Mouse (Mus musculus) embryonic facial prominence, embryonic 11.5 days (tissue): ENCODE measurements around the gene Rfx6. TPM values are rescaled to one million over a fixed set of nuclear protein-coding genes. Genes with fewer than 3 reads are reported as not detected.
A peak's percentile ranks its signal among the peaks of the same experiment; 100 is the strongest.

ENCODE experiments used
- ATAC-seq: fragments of 200-750 bp; cut with Nextera tagmentation; replicated peaks from 2 replicates; pipeline ENCODE4 v1.8.0; 2017; ENCODE audit warnings: low read depth; ENCODE audit not compliant: insufficient number of reproducible peaks, low FRiP score, low TSS enrichment
- DNase-seq: peaks from one replicate; pipeline ENCODE4 v3.0.0-alpha.2; 2015; ENCODE audit warnings: low spot score
- H3K27ac ChIP-seq: fragments of 300-500 bp; sonication (generic); replicated peaks from 2 replicates; pipeline ENCODE4 v1.5.1; 2014; ENCODE audit warnings: mild to moderate bottlenecking, low read depth, low read length, control low read depth
- H3K27me3 ChIP-seq: fragments of 300-500 bp; sonication (generic); 2 replicates; pipeline ENCODE4 v1.6.1; 2014; ENCODE audit warnings: mild to moderate bottlenecking, low read length, moderate library complexity, mixed read lengths; ENCODE audit not compliant: control insufficient read depth, insufficient read depth
- H3K36me3 ChIP-seq: fragments of 300-500 bp; sonication (generic); replicated peaks from 2 replicates; pipeline ENCODE4 v1.6.1; 2014; ENCODE audit warnings: low read depth, mild to moderate bottlenecking, low read length, moderate library complexity, mixed read lengths; ENCODE audit not compliant: control insufficient read depth, insufficient read depth
- H3K4me1 ChIP-seq: fragments of 300-500 bp; sonication (generic); 2 replicates; pipeline ENCODE4 v1.6.1; 2014; ENCODE audit warnings: low read length, mixed read lengths; ENCODE audit not compliant: control insufficient read depth, insufficient read depth
- H3K4me2 ChIP-seq: fragments of 300-500 bp; sonication (generic); 2 replicates; pipeline ENCODE4 v1.6.1; 2014; ENCODE audit warnings: low read depth, mild to moderate bottlenecking, control low read depth, low read length, moderate library complexity
- H3K4me3 ChIP-seq: fragments of 300-500 bp; sonication (generic); 2 replicates; pipeline ENCODE4 v1.5.1; 2014; ENCODE audit warnings: low read depth, low read length, control low read depth
- H3K9ac ChIP-seq: fragments of 300-500 bp; sonication (generic); replicated peaks from 2 replicates; pipeline ENCODE4 v1.6.1; 2014; ENCODE audit warnings: mild to moderate bottlenecking, control low read depth, low read length
- H3K9me3 ChIP-seq: fragments of 300-500 bp; sonication (generic); replicated peaks from 2 replicates; pipeline ENCODE4 v1.6.1; 2016; ENCODE audit warnings: mild to moderate bottlenecking, low read length, inconsistent platforms, mixed read lengths; ENCODE audit not compliant: control insufficient read depth
- WGBS: fragments of 180-500 bp; shearing (Covaris S2); extraction: QIAGEN DNeasy Blood & Tissue Kit; methylation state at CpG from one replicate; pipeline ENCODE4 v1.1.7; 2014; 5-methylcytosine and 5-hydroxymethylcytosine counted together
- polyA plus RNA-seq: library from polyadenylated mRNA; unstranded; fragments of >200 nt; fragmentation: Nextera tagmentation; extraction: Ambion mirVana; gene quantifications from 2 replicates; pipeline ENCODE4 v1.2.1, GENCODE M21; 2014

Gene Rfx6
- polyA plus RNA-seq, 1 experiment from 2014 or later: not detected

DNA sequence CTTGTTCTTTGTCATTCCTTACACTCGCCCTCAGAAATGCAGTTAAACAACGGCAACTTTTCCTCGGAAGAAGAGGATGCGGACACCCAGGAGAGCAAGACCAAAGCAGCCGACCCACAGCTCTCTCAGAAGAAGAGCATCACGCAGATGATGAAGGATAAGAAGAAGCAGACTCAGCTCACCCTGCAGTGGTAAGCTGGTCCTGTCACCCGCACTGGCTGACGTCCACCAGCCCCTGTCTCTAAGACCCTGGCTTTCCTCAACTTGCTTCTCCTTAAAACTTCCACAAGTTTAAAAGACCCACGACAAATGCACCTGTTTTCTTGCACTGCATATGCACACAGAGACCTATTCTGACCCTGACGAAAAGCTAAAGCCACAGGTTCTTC lies 689 bp downstream of the Rfx6 start:
- H3K9ac ChIP-seq: no peak overlapping the region
- peak overlapping the region; percentile 31; the same call in 1 of the 2 replicates for H3K4me3 ChIP-seq
- H3K4me2 ChIP-seq: peak overlapping the region; percentile 93
- no peak overlapping the region for H3K27ac ChIP-seq
- no peaks in the 10 kb centered on the region for H3K9me3 ChIP-seq
- DNase-seq (peak; percentile 7), ATAC-seq (no peak)
- H3K36me3 ChIP-seq: no peaks in the 10 kb centered on the region
- WGBS: 3% methylated on average over 10 of the region's 10 CpGs
- no peaks in the 10 kb centered on the region for H3K4me1 ChIP-seq
- H3K27me3 ChIP-seq: peaks cover 16% of the 10 kb centered on the region

DNA sequence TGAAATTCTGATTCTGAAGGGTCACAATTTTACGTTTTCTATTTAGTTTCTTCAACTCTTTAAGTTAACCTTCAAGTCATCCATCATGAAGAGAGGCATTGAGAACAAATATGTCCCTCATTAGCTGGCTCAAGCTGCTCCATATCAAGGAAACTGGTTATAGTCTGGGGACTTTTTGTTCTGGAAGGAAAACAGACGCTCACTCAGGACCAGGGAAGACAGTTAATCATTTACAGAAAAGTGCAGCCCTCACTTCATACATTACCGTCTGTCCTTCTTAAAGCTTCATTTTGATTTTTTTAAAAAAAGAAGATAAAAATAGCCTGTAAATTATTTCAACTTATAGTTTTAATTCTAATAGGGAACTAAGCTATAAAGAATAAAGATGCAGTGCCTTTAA lies 43.3 kb downstream of the Rfx6 start:
- WGBS: 32% methylated on average over 3 of the region's 3 CpGs
- Histone ChIP-seq H3K4me3 (no peak overlapping the region), H3K4me1 (no peaks in the 10 kb centered on the region), H3K9ac (no peak overlapping the region), H3K27ac (no peak overlapping the region), H3K4me2 (no peak overlapping the region), H3K9me3 (no peaks in the 10 kb centered on the region), H3K27me3 (no peaks in the 10 kb centered on the region), H3K36me3 (no peaks in the 10 kb centered on the region)
- no peak for ATAC-seq
- no peak for DNase-seq

DNA sequence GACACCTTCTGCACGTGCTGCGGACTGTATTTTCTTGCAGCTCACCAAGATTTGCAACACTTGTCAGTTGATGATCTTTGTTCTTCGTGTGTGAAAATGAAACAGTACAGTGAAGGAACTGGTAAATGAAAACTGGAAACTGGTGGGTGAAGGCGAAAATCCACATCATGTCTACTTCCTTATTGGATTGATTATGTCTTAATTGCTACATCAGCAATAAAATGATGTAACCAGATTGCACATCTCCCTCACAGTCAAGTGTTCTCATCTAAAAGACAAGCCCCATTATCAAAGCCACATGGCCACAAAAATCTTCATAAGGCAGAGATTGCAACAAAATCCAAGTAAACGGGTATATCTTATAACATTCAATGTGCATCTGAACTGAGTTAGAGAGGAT lies 83.9 kb downstream of the Rfx6 start:
- H3K27me3 ChIP-seq: no peaks in the 10 kb centered on the region
- 86% methylated on average over 5 of the region's 5 CpGs for WGBS
- no peak overlapping the region for H3K4me3 ChIP-seq
- ATAC-seq (no peak), DNase-seq (no peak)
- H3K9me3 ChIP-seq: no peaks in the 10 kb centered on the region
- no peak overlapping the region for H3K9ac ChIP-seq
- H3K4me1 ChIP-seq: no peaks in the 10 kb centered on the region
- no peak overlapping the region for H3K4me2 ChIP-seq
- no peak overlapping the region for H3K27ac ChIP-seq
- no peaks in the 10 kb centered on the region for H3K36me3 ChIP-seq

DNA sequence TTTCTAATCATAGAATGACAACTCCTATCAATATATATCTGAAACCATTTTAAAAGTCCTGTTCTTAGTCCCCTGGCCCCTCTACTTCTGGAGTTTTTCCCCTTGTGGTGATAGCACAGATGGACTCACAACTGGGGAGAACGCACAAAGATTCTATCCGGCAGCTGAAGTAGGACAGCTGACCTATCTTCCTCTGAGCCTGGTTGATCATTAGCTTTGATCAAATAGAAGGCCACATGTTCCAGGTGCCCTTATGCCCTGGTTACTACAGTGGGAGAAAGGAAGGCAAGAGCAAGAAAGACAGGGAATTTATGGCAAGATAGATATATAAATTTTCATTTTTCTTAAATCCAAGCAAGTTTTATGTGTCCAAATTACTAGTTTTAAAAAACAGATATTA lies 85.7 kb downstream of the Rfx6 start:
- ATAC-seq (no peak), DNase-seq (no peak)
- Histone ChIP-seq H3K4me2 (no peak overlapping the region), H3K27me3 (no peaks in the 10 kb centered on the region), H3K9ac (no peak overlapping the region), H3K4me1 (no peaks in the 10 kb centered on the region), H3K4me3 (no peak overlapping the region), H3K9me3 (no peaks in the 10 kb centered on the region), H3K36me3 (no peaks in the 10 kb centered on the region), H3K27ac (no peak overlapping the region)
- WGBS: 77% methylated on average over 2 of the region's 2 CpGs

DNA sequence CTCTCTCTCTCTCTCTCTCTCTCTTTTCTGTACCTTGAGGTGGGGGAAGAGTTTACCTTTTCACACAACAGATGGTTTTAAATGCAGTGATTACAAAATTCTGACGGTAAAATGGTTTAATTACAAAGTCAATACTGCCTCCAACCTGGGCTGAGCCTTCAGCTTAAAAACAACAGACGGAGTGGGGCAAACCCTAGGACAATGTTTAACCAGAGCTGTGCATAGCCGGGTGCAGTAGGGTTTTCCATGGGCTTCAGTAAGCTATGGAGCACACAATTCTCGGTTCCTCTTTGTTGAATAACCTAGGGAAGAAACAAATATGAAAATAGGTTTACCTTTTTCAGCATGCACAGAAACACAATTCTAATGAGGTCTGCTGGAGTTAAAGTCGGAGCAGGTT lies 90.9 kb downstream of the Rfx6 start:
- Histone ChIP-seq H3K4me2 (no peak overlapping the region), H3K36me3 (no peaks in the 10 kb centered on the region), H3K4me1 (no peaks in the 10 kb centered on the region), H3K27me3 (no peaks in the 10 kb centered on the region), H3K27ac (no peak overlapping the region), H3K4me3 (no peak overlapping the region), H3K9me3 (no peaks in the 10 kb centered on the region), H3K9ac (no peak overlapping the region)
- no peak for ATAC-seq
- no peak for DNase-seq
- WGBS: 50% methylated on average over 5 of the region's 5 CpGs

DNA sequence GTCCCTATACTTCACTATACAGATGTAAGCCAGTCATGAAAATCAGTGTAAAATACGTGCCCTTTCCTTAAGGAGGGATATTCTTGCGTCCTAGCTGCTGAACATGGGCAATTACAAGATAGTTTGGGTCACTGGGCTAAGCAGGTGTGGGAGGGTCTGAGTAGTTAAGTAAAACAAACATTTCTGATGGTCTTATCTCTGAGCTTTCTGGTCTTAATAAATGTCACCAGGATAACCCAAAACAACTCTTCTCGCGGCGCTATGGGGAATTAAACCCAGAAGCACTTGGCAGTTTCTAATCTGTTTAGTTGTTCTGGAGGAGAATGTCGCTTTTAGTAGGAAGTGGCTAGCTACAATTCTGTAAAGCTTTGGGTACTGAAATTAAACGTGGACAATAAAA lies 91.7 kb downstream of the Rfx6 start:
- ATAC-seq: no peak
- H3K4me3 ChIP-seq: no peak overlapping the region
- H3K27ac ChIP-seq: no peak overlapping the region
- H3K9me3 ChIP-seq: no peaks in the 10 kb centered on the region
- no peaks in the 10 kb centered on the region for H3K4me1 ChIP-seq
- 44% methylated on average over 7 of the region's 7 CpGs for WGBS
- no peak overlapping the region for H3K9ac ChIP-seq
- DNase-seq: no peak
- no peak overlapping the region for H3K4me2 ChIP-seq
- no peaks in the 10 kb centered on the region for H3K27me3 ChIP-seq
- no peaks in the 10 kb centered on the region for H3K36me3 ChIP-seq

DNA sequence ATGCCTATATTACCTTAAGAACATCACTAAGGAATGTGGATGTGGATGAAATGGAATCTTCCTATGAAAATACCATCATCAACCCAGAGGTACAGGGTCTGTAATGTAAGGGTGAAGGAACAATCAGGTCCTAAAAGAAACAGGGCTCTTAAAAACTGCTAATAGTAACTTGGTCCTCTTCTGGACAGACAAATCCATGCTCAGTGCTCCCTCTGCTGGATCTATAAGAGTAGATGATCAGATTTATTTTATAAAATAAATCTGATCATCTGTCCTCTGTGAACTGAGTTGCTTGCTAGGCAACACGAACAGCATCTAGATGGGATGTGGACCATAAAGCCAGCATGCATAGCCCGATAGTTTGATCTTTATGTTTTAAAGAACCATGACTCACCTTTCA lies 102.1 kb downstream of the Rfx6 start:
- no peak overlapping the region for H3K9ac ChIP-seq
- H3K4me2 ChIP-seq: no peak overlapping the region
- no peaks in the 10 kb centered on the region for H3K27me3 ChIP-seq
- no peak for ATAC-seq
- H3K27ac ChIP-seq: no peak overlapping the region
- no peak overlapping the region for H3K4me3 ChIP-seq
- no peaks in the 10 kb centered on the region for H3K9me3 ChIP-seq
- no peaks in the 10 kb centered on the region for H3K36me3 ChIP-seq
- peak; percentile 23 for DNase-seq
- no peaks in the 10 kb centered on the region for H3K4me1 ChIP-seq
- 81% methylated on average over 2 of the region's 2 CpGs for WGBS
